Mouse (Mus musculus): Measurements from ENCODE around the gene Zfp143.
"Not testable (repeated sequence)": the region's sequence is repeated elsewhere in the genome, so short reads cannot be mapped to it uniquely, and the experiment has no call there.

The Zfp143 gene

GRCm38 (mm10) chr7:110091670-110092069 lies 30.7 kb downstream of the Zfp143 start:
- DNase-seq (ENCODE audit: extremely low spot score, low spot score): no peak

GRCm38 (mm10) chr7:110096332-110096731 lies 35.3 kb downstream of the Zfp143 start:
- DNase-seq (ENCODE audit: extremely low spot score, low spot score): no peak

GRCm38 (mm10) chr7:110097106-110097793 lies 36.2 kb downstream of the Zfp143 start:
- DNase-seq (ENCODE audit: extremely low spot score, low spot score): no peak

GRCm38 (mm10) chr7:110100854-110101253 lies 39.8 kb downstream of the Zfp143 start:
- DNase-seq (ENCODE audit: extremely low spot score, low spot score): no peak

GRCm38 (mm10) chr7:110101266-110101665 lies 40.2 kb downstream of the Zfp143 start:
- DNase-seq (ENCODE audit: extremely low spot score, low spot score): no peak

GRCm38 (mm10) chr7:110105041-110105440 lies 44.0 kb downstream of the Zfp143 start:
- DNase-seq (ENCODE audit: extremely low spot score, low spot score): no peak

GRCm38 (mm10) chr7:110106633-110107032 lies 45.6 kb downstream of the Zfp143 start:
- no peak for DNase-seq (ENCODE audit: extremely low spot score, low spot score)

GRCm38 (mm10) chr7:110108524-110108923 lies 47.5 kb downstream of the Zfp143 start:
- DNase-seq (ENCODE audit: extremely low spot score, low spot score): not testable (repeated sequence)

- DNase-seq (ENCODE audit: extremely low spot score, low spot score): peak; percentile 41
These were observed 48.1 kb downstream of the Zfp143 start for GRCm38 (mm10) chr7:110108967-110109610.

- DNase-seq (ENCODE audit: extremely low spot score, low spot score): no peak
These were observed 49.1 kb downstream of the Zfp143 start for GRCm38 (mm10) chr7:110110061-110110656.

GRCm38 (mm10) chr7:110114699-110115098 lies 53.7 kb downstream of the Zfp143 start:
- no peak for DNase-seq (ENCODE audit: extremely low spot score, low spot score)

GRCm38 (mm10) chr7:110116731-110117291 lies 55.8 kb downstream of the Zfp143 start:
- DNase-seq (ENCODE audit: extremely low spot score, low spot score): no peak

- no peak for DNase-seq (ENCODE audit: extremely low spot score, low spot score)
These were observed 57.4 kb downstream of the Zfp143 start for GRCm38 (mm10) chr7:110118448-110118847.

GRCm38 (mm10) chr7:110120157-110120784 lies 59.3 kb downstream of the Zfp143 start:
- DNase-seq (ENCODE audit: extremely low spot score, low spot score): no peak

- DNase-seq (ENCODE audit: extremely low spot score, low spot score): no peak
These were observed 60.1 kb downstream of the Zfp143 start for GRCm38 (mm10) chr7:110121162-110121515.

GRCm38 (mm10) chr7:110121516-110122288 lies 60.7 kb downstream of the Zfp143 start, which contains the start of gene Wee1:
TSS of gene Wee1 (plus strand) at chr7:110122046.
- DNase-seq (ENCODE audit: extremely low spot score, low spot score): peak; percentile 99

- no peak for DNase-seq (ENCODE audit: extremely low spot score, low spot score)
These were observed 61.2 kb downstream of the Zfp143 start for GRCm38 (mm10) chr7:110122289-110122564.

- DNase-seq (ENCODE audit: extremely low spot score, low spot score): no peak
These were observed 61.8 kb downstream of the Zfp143 start for GRCm38 (mm10) chr7:110122565-110123422.

GRCm38 (mm10) chr7:110123844-110124555 lies 63.0 kb downstream of the Zfp143 start:
- no peak for DNase-seq (ENCODE audit: extremely low spot score, low spot score)

GRCm38 (mm10) chr7:110128566-110128965 lies 67.5 kb downstream of the Zfp143 start:
- DNase-seq (ENCODE audit: extremely low spot score, low spot score): no peak
